Mouse (Mus musculus) liver, postnatal 0 days (tissue): ENCODE data around the gene Brdt. TPM values are rescaled to one million over a fixed set of nuclear protein-coding genes. Genes with fewer than 3 reads are reported as not detected.
"Not testable (repeated sequence)": the region's sequence is repeated elsewhere in the genome, so short reads cannot be mapped to it uniquely, and the experiment has no call there.

Source experiments
- ATAC-seq: fragments of 200-750 bp; cut with Nextera tagmentation; 2 replicates; pipeline ENCODE4 v1.8.0; 2017; ENCODE audit warnings: mild to moderate bottlenecking, moderate library complexity
- DNase-seq: peaks from one replicate; pipeline ENCODE4 v3.0.0-alpha.2; 2016
- H3K27ac ChIP-seq: fragments of 300-500 bp; sonication (generic); 2 replicates; pipeline ENCODE4 v1.5.1; 2014; ENCODE audit warnings: antibody characterized with exemption, moderate library complexity, mild to moderate bottlenecking, low read depth
- H3K27me3 ChIP-seq: fragments of 300-500 bp; sonication (generic); 2 replicates; pipeline ENCODE4 v1.6.1; 2014; ENCODE audit warnings: low read length, control low read depth, mixed read lengths; ENCODE audit not compliant: insufficient read depth
- H3K36me3 ChIP-seq: fragments of 300-500 bp; sonication (generic); replicated peaks from 2 replicates; pipeline ENCODE4 v1.6.1; 2014; ENCODE audit warnings: mild to moderate bottlenecking, control low read depth, low read length, moderate library complexity, mixed read lengths; ENCODE audit not compliant: insufficient read depth
- H3K4me1 ChIP-seq: fragments of 300-500 bp; sonication (generic); 2 replicates; pipeline ENCODE4 v1.6.1; 2014; ENCODE audit warnings: antibody characterized with exemption, mild to moderate bottlenecking, control low read depth; ENCODE audit not compliant: insufficient read depth
- H3K4me2 ChIP-seq: fragments of 300-500 bp; sonication (generic); 2 replicates; pipeline ENCODE4 v1.6.1; 2014; ENCODE audit warnings: low read depth, mild to moderate bottlenecking, low read length, moderate library complexity, mixed read lengths
- H3K4me3 ChIP-seq: fragments of 300-500 bp; sonication (generic); 2 replicates; pipeline ENCODE4 v1.5.1; 2014; ENCODE audit warnings: low read depth, low read length
- H3K9ac ChIP-seq: fragments of 300-500 bp; sonication (generic); replicated peaks from 2 replicates; pipeline ENCODE4 v1.6.1; 2014; ENCODE audit warnings: mild to moderate bottlenecking, moderate library complexity
- H3K9me3 ChIP-seq: fragments of 300-500 bp; sonication (generic); 2 replicates; pipeline ENCODE4 v1.6.1; 2016; ENCODE audit warnings: mild to moderate bottlenecking, control low read depth, low read length, mixed read lengths
- CTCF ChIP-seq: sonication (generic); IDR thresholded peaks from 2 replicates; pipeline ENCODE4 v1.5.1; 2016; ENCODE audit warnings: antibody characterized with exemption, low read depth
- EP300 ChIP-seq: IDR thresholded peaks from 2 replicates; pipeline ENCODE4 v1.6.1; 2016; ENCODE audit warnings: antibody characterized with exemption, low read depth, mild to moderate bottlenecking
- WGBS: fragments of 180-500 bp; shearing (Covaris S2); extraction: QIAGEN DNeasy Blood & Tissue Kit; methylation state at CpG from one replicate; pipeline ENCODE4 v1.1.7; 2014; ENCODE audit not compliant: insufficient replicate concordance; 5-methylcytosine and 5-hydroxymethylcytosine counted together
- polyA plus RNA-seq: library from polyadenylated mRNA; unstranded; fragments of >200 nt; fragmentation: Nextera tagmentation; extraction: Ambion mirVana; gene quantifications from 2 replicates; pipeline ENCODE4 v1.2.1, GENCODE M21; 2015

The Brdt gene
- polyA plus RNA-seq, 1 experiment from 2014 or later = 0.29 TPM

DNA sequence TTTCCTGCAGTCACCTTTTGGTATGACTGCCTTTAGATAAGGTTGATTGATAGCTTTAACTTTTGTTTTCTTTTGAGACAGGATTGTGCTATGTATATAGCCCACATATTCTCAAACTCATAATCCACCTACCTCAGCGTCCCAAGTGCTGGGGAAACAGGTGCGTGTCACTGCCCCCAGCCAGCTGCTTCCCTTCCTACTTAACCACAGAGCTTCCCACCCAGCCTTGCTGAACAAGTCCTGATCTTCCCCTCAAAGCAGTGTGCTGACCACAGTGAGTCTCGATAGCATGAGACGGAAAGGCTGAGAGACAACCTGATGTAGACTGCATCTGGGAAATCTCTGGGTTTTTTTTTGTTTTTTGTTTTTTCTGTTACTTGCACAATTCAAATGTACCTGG is 42.3 kb downstream of the Brdt start:
- Histone ChIP-seq H3K4me2 (no peak overlapping the region), H3K36me3 (0 out of 2 replicates have a peak, but pooled peaks cover under 1% of the 10 kb centered on the region), H3K9ac (no peak overlapping the region), H3K27me3 (no peaks in the 10 kb centered on the region), H3K4me1 (no peaks in the 10 kb centered on the region), H3K9me3 (no peaks in the 10 kb centered on the region), H3K4me3 (no peak overlapping the region), H3K27ac (no peak overlapping the region)
- TF ChIP-seq EP300 = no peak
- TF ChIP-seq CTCF = no peak
- ATAC-seq = no peak
- no peak for DNase-seq
- WGBS = 40% methylated on average over 4 of the region's 4 CpGs

DNA sequence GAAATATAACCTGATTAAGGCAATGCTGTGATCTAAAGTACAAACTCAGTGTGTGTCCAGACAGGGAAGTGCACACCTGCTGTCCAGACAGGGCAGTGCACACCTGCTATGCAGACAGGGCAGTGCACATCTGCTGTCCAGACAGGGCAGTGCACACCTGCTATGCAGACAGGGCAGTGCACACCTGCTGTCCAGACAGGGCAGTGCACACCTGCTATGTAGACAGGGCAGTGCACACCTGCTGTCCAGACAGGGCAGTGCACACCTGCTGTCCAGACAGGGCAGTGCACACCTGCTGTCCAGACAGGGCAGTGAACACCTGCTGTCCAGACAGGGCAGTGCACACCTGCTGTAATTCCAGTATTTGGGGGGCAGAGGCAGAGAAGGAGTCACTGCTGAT is 55.5 kb downstream of the Brdt start:
- not testable (repeated sequence) for H3K27me3 ChIP-seq, H3K4me3 ChIP-seq, H3K4me2 ChIP-seq, H3K9ac ChIP-seq, H3K4me1 ChIP-seq, H3K9me3 ChIP-seq, DNase-seq, H3K27ac ChIP-seq, H3K36me3 ChIP-seq, ATAC-seq
- 0 out of 2 replicates have a peak, but pooled peaks have one; percentile 15 for TF ChIP-seq CTCF

DNA sequence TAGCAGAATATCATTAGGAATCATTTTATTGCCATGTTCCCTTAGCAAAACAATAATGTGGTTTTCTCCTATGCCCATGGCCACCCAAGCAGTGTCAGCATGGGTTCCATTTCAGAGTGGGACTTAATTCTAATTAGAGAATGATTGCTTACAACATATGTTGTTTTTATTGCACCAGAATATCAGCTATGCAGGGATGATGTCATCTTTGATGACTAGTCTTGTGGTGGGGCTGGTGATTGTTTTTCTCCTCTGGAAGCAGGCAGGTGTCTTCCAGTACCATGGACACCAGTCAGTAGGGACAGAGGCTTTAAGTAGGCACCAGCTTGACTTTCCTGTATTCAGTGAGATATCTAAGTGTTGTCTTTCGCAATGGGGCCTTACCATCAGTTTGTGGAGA is 56.8 kb downstream of the Brdt start:
- H3K27me3 ChIP-seq = no peaks in the 10 kb centered on the region
- ATAC-seq = no peak
- no peaks in the 10 kb centered on the region for H3K9me3 ChIP-seq
- no peak for TF ChIP-seq EP300
- no peaks in the 10 kb centered on the region for H3K36me3 ChIP-seq
- H3K4me3 ChIP-seq = no peak overlapping the region
- H3K9ac ChIP-seq = no peak overlapping the region
- H3K4me2 ChIP-seq = no peak overlapping the region
- no peaks in the 10 kb centered on the region for H3K4me1 ChIP-seq
- H3K27ac ChIP-seq = no peak overlapping the region
- WGBS = 83% methylated on average over 1 of the region's 1 CpGs
- no peak for DNase-seq

DNA sequence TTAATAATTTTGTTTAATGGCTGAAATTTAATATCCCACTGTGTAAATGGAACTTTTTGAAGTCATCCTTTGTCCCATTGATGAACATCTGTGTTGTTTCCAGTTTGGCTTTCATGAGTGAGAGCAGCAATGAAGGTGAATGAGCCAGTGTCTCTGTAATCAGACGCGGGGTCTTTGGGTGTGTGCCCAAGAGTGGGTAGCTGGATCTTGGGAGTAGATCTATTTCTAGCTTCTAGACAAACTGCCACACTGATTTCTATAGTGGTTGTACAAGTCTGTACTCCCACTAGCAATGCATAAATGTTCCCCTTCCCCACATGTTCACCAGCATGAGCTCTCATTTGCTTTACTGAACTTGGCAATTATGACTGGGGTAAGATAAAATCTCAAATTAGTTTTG is 58.4 kb downstream of the Brdt start:
- no peaks in the 10 kb centered on the region for H3K36me3 ChIP-seq
- no peak for TF ChIP-seq CTCF
- TF ChIP-seq EP300 = no peak
- DNase-seq = no peak
- no peak overlapping the region for H3K9ac ChIP-seq
- no peaks in the 10 kb centered on the region for H3K9me3 ChIP-seq
- H3K27me3 ChIP-seq = no peaks in the 10 kb centered on the region
- no peak overlapping the region for H3K4me2 ChIP-seq
- H3K27ac ChIP-seq = no peak overlapping the region
- H3K4me1 ChIP-seq = no peaks in the 10 kb centered on the region
- WGBS = 86% methylated on average over 2 of the region's 2 CpGs
- H3K4me3 ChIP-seq = no peak overlapping the region
- ATAC-seq = no peak

DNA sequence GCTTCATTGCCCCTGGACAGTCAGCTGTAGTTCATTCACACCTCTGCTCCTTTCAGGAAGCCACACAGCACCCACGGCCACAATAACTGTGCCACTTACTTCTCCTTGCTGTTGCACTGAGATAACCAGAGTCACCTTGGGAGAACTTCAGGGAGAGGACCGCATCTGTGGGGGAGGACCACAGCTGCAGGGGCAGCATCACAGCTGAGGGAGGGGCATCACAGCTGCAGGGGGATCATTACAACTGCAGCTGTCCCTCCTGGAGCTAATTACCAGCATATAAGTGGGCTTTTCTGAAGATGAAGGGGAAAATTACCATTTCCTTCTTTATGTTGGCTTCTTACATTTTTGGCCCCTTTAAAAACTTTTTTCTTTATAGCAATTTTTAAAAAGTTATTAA is 63.5 kb downstream of the Brdt start:
- no peaks in the 10 kb centered on the region for H3K4me1 ChIP-seq
- no peak overlapping the region for H3K4me2 ChIP-seq
- no peak overlapping the region for H3K4me3 ChIP-seq
- no peaks in the 10 kb centered on the region for H3K36me3 ChIP-seq
- no peaks in the 10 kb centered on the region for H3K9me3 ChIP-seq
- no peak overlapping the region for H3K27ac ChIP-seq
- ATAC-seq (no peak), DNase-seq (no peak)
- 53% methylated on average over 2 of the region's 2 CpGs for WGBS
- TF ChIP-seq CTCF (no peak), EP300 (no peak)
- no peaks in the 10 kb centered on the region for H3K27me3 ChIP-seq
- H3K9ac ChIP-seq = no peak overlapping the region

DNA sequence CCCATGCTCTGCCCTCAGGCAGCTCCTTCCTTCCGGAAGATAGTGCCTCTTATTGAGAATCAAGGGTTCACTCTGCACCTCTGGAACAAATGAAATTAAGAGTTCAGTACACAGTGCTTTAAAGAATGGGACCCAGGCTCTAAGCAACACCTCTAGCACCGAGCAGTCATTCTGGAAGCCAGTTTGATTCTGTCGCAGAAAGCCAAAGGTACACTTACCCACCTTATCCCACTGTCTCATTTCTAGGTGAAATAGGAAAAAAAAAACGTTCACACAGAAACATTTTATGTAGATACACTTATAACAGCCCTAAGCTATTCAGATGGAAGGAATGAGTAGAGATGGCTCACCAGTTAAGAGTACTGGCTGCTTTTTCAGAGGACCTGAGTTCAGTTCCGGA is 71.5 kb downstream of the Brdt start, which contains the start of gene Ephx4:
Gene Ephx4 (plus strand): TSS at position 301 of the 400 bp plus-strand sequence.
- no peak within 1 kb of the TSS for H3K27ac ChIP-seq
- no peaks in the 10 kb centered on the region for H3K36me3 ChIP-seq
- WGBS = 25% methylated on average over 5 of the region's 5 CpGs
- H3K9me3 ChIP-seq = no peaks in the 10 kb centered on the region
- DNase-seq (no peak), ATAC-seq (no peak)
- TF ChIP-seq CTCF = no peak
- TF ChIP-seq EP300 = no peak
- no peaks in the 10 kb centered on the region; the same call in 1 of the 2 replicates for H3K4me1 ChIP-seq
- peak within 1 kb of the TSS; percentile 46 for H3K4me3 ChIP-seq
- peaks cover 37% of the 10 kb centered on the region for H3K27me3 ChIP-seq
- H3K9ac ChIP-seq = peak within 1 kb of the TSS; percentile 51; the same call in 1 of the 2 replicates
- peak within 1 kb of the TSS; percentile 76 for H3K4me2 ChIP-seq
